Mouse (Mus musculus): ENCODE results near the gene Npcd. TPM values are rescaled to one million over a fixed set of nuclear protein-coding genes. Genes with fewer than 3 reads are reported as not detected.
"Not testable (repeated sequence)": the region's sequence is repeated elsewhere in the genome, so short reads cannot be mapped to it uniquely, and the experiment has no call there.

Gene Npcd
- total RNA-seq, 1 experiment from 2014 or later, result not detected

DNA sequence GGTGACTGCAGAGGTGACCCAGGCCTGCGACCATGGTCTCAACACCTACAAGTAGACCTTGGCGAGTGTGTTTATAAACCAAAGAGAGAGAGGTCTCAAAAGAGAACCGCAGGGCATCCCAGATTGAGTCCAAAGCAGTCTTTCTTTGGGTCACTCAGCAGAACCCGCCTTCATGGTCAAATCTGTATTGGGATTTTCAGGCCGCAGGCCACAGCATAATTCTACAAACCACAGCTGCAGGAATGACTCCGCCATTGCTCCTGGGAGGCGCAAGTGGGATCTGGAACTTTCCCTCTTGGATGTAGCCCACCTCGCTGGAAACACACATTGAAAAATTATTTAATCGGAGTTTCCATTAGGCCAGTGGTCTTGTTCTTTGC is 834 bp upstream of the Npcd start:
- no peak for ATAC-seq (replicated peaks in 1 of 2; ENCODE audit: insufficient read depth in 1 of 2, low FRiP score in 2 of 2, low TSS enrichment in 1 of 2, low read depth in 1 of 2, poor library complexity in 2 of 2, severe bottlenecking in 2 of 2)

DNA sequence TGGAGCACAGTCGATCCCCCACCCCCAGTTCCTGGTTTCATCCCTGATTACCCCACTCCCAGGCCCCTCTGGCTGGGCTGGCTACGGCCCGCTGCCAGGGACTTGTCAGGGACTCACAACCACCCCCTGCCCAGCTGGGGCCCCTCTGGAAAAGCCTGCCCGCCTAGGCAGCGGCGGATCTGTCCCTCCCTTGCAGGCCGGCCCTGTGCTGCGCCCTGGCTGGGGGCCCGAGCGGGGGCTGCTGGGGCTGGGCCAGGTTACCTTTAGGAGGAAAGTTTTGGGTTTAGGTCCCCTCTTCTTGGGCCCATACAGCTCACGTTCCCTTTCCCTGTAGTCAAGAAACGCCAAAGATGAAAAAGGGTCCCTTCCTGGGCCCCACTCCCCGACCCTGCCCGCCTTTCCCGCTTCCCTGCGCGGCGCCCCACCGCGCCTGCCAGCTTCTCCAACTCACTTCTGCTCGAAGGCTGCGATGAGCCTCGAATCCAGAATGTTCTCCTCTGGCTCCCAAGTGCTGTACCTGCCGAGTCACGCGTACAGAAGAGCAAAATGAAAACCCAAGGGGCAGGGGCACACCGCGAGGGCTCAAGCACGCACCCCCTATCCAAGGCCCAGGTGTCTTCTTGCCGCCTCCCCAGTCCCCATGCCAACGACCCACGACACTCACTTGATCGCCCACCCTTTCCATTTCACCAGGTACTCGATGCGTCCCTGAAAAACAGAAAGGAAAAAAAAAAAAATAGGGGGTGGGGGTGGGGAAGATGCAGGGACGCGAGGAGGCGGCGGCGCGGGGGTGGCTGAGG is 586 bp downstream of the Npcd start:
- no peak for ATAC-seq (replicated peaks in 1 of 2; ENCODE audit: insufficient read depth in 1 of 2, low FRiP score in 2 of 2, low TSS enrichment in 1 of 2, low read depth in 1 of 2, poor library complexity in 2 of 2, severe bottlenecking in 2 of 2)

DNA sequence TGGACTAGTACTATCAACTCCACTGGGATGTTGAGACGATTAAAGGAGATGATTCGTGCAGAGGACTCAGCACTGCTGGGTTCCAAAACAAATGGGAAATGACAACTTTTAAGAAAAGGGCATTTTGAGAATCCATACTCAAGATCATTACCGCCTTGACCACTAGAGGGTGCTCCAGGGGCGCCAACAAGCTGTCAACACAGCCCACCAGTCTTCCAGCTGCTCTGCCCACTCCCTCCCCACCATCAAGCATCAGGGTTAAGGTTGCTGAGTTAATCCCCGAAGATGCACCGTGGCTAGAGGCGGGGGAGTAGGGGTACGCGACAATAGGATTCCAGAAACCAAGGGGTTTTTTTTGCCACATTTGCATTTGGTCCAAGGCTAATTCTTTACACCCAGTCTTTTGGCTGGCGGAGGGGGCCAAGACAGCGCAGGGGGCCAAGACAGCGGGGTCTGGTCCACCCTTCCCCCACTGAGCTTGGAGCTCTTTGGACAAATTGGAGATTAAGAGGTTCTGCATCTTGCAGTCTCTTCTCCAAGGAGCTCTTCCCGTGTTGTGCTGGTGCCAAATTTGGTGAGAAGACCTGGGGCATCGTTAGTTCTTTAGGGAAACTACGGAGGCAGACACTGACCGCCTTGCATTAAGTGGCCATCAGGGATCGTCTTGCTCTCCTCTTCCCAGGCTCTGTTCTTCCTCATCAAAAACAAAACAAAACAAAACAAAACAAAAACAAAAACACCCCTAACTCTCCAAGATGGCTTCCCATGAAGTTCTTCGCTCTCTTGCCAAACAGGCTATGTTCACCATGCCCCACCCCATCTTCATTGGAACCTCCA is 1.8 kb downstream of the Npcd start:
- ATAC-seq (replicated peaks in 1 of 2; ENCODE audit: insufficient read depth in 1 of 2, low FRiP score in 2 of 2, low TSS enrichment in 1 of 2, low read depth in 1 of 2, poor library complexity in 2 of 2, severe bottlenecking in 2 of 2), result peak; percentile 47 to 50; a peak in 2 of 4 replicates

DNA sequence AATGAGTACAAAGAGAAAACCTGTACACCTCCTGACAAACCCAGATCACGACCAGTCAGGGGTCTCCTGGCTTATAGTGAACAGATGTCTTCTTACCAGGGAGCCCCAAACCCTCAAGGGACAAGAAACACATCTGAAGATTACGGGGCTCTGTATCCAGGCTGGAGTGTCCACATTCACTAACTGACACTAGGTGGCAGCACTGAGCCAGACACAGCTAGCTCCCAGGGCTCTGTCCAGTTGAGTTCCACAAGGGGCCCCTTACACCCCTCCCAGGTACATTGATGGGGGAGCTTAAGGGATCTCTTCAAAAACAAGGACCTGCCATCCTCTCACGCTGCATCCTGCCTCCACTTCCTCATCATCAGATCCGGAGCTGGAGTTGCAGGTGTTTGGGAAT is 3.6 kb downstream of the Npcd start:
- ATAC-seq (replicated peaks in 1 of 2; ENCODE audit: insufficient read depth in 1 of 2, low FRiP score in 2 of 2, low TSS enrichment in 1 of 2, low read depth in 1 of 2, poor library complexity in 2 of 2, severe bottlenecking in 2 of 2), result 0 out of 4 replicates have a peak, but pooled peaks of 1 of the 2 experiments have one; percentile 42

DNA sequence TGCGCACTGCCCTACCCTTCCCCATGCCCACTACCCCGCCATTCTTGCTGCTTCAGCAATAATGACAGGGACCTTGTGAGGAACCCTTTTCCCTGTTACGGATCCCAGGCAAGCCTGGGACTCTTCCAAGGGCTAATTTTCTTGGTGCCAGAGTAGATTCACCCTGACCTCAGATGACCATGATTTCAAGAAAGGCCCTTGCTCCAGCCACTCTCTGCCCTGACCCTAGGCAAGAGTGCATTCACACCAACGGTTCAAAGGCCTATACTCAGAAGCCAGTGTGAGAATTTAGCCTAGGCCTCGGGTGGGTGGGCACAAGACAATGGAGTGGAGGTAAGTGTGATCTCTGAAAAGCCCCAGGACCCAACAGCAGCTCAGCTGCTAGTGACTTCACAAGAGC is 4.6 kb downstream of the Npcd start:
- ATAC-seq (replicated peaks in 1 of 2; ENCODE audit: insufficient read depth in 1 of 2, low FRiP score in 2 of 2, low TSS enrichment in 1 of 2, low read depth in 1 of 2, poor library complexity in 2 of 2, severe bottlenecking in 2 of 2), result no peak

DNA sequence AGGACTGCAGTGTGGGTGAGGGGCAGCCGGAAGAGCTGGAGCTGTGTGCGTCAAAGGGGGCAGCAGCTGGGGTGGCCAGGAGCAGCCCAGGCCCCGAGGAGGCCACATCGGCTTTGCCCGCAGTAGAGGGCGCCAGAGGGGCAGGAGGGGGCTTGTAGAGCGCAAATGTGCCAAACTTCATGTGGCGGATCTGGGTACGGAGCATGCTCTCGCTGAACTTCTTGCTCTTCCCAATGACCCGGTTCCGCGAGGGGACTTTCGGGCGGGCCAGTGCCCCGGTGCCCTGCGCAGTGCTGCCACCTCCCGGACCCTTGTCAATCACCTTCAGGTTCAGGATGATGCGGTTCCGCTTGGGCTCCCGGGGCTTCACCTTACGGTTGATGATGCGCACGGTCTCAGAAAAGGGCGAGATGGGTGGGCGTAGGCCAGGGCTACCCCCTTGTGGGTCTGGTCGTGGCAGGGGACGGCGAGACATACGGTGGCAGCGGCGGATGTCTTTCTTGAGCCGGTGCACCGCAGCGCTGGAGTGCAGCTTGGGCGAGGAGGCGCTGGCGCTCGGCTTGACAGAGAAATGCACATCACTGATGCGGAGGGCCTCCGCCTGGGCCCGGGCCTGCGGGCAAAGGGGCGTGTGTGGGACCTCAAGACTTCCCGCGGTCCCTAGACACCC is 5.5 kb downstream of the Npcd start:
- no peak for ATAC-seq (replicated peaks in 1 of 2; ENCODE audit: insufficient read depth in 1 of 2, low FRiP score in 2 of 2, low TSS enrichment in 1 of 2, low read depth in 1 of 2, poor library complexity in 2 of 2, severe bottlenecking in 2 of 2)

DNA sequence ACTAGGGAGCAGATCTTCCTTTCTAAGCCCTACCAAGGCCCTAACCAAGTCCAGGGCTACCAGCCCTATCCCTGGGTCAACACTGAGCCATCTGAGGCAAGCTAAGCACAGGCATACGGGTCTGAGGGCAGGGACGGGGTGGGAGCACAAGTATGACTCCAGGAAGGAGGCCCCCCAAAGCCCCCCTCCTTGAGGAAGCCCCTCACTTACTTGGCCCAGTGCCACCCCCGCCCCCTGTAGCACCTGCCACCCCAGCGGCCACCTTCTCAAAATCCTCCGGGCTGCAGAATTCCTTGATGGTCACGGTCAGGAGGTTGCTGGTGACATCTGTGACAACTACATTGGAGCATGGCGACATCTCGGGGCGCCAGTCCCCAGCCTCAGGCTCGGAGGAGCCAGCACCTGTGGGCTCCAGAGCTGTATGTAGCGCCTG is 6.2 kb downstream of the Npcd start:
- no peak for ATAC-seq (replicated peaks in 1 of 2; ENCODE audit: insufficient read depth in 1 of 2, low FRiP score in 2 of 2, low TSS enrichment in 1 of 2, low read depth in 1 of 2, poor library complexity in 2 of 2, severe bottlenecking in 2 of 2)

DNA sequence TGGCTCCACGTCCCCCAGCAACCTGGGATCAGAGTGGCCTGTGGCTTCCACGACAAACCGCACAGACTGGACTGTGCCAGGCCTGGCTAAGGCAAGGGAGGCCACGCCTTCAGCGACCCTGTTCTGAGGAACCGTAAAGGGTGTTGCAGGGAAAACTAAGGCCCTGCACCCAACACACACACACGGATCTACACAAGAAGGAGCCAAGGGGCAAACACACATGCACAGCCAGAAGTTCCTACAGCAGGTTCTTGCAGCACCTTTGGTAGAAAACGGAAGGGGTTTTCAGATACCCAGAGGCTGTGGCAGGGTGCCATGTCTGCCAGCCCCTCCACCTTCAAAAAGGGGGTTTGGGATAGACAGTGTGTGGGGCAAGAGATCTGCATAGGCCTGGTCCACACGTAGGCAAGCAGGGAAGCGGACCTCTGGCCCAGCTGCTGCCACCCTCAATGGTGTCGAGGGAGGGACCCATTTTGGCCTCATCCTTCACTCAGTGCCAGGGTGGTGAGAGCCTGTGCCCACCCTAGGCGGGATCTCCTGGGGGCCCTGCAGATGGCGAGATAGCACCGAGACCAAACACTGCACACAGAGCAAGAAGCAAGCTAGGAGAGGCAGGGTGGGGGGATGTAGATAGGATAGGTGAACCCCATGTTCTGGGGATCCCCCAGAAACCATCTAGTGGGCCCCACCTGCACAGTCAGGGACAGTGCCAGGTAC is 6.8 kb downstream of the Npcd start:
- ATAC-seq (replicated peaks in 1 of 2; ENCODE audit: insufficient read depth in 1 of 2, low FRiP score in 2 of 2, low TSS enrichment in 1 of 2, low read depth in 1 of 2, poor library complexity in 2 of 2, severe bottlenecking in 2 of 2), result no peak

DNA sequence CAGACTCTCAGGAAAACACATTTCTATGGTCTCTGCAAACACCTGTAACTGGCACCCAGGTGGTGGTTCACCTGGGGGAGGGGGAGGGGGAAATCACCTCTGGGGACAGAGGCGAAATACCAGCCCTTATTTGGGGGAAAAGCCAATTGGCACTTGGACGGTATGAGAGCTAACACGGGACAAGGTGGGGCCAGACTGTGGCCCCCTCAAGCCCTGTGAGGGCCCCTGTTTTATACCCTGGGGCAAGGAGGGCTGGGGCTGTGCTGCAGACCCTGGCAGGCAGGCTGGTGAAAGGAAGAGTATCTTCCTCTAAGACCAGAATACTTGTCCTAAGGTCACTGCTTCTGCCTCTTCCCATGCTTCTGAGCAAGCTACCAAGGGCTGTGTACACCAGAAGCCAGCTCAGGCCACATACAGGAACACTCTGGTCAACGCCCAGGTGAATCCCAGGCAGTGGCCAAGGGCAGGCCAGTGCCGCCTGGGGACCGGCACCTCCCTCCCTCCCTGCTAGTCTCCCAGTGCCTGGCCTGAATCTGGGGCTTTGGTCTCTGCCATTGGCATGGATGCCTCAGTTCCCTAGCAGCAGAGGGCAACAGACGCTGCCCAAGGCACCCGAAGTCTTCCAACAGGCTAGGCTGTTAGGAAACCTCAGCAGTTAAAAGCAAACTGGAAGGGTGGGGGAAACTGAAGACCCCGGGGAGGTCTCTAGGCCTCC is 7.7 kb downstream of the Npcd start:
- no peak for ATAC-seq (replicated peaks in 1 of 2; ENCODE audit: insufficient read depth in 1 of 2, low FRiP score in 2 of 2, low TSS enrichment in 1 of 2, low read depth in 1 of 2, poor library complexity in 2 of 2, severe bottlenecking in 2 of 2)

DNA sequence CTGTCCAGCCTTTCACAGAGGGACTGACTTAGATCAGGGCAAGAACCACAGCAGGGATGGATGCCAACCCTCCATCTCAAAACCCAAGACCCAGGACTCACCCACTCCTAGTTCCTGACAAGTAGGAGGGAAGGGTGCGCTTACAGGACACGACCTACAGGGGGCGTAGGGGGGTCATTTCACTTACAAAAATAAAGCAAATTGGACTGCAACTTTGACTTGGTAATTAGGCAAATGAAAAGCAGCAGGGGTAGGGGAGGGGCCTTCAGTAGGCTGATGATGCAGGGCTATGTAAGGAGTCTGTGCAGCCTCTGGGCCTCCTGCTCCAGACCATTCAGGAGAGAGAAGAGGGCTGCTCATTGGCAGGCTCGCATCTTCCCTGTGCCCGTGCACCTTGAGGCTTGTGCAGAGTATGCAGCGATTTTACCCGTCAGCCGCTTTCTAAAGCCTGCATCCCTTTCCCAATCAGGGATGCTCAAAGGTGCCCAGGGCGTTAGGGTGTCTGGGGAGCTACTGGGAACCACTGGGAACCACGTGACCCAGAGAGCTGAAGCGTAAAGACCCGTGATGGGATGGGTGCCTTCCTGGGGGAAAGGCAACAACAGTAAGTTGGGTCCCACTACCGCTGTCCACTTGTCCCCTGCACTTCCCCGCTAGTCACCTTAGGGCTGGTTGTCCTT is 8.8 kb downstream of the Npcd start:
- no peak for ATAC-seq (replicated peaks in 1 of 2; ENCODE audit: insufficient read depth in 1 of 2, low FRiP score in 2 of 2, low TSS enrichment in 1 of 2, low read depth in 1 of 2, poor library complexity in 2 of 2, severe bottlenecking in 2 of 2)

DNA sequence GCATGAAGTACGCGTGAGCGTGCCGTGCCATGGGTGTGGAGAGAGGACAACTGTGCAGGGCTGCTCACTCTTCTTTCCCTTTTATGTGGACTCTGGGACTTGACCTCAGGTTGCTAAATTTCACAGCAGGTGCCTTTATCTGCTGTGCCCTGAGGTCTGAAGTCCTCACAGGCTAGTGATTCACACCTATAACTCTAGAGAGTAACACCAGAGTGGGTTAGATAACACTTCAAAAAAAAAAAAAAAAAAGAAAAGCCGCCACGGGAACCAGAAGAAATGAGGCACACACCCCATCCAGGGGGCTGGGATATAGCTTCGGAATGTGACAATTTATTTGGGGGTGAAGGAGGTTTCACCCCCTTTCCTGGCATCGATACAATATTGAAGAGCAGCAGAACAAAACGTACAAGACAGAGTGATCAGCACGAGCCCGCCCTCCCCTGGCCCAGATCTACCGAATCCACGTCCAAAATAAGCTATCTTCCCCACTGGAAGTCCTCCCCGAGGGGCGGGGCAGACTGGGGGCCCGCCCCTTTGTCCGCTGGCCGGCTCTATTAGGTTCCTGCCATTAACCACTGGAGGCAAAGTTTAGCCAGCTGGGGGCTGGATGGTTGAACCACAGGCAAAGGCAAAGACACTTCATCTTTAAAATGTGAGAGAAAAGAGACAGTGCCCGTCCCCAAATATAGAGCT is 10.3 kb downstream of the Npcd start:
- no peak for ATAC-seq (replicated peaks in 1 of 2; ENCODE audit: insufficient read depth in 1 of 2, low FRiP score in 2 of 2, low TSS enrichment in 1 of 2, low read depth in 1 of 2, poor library complexity in 2 of 2, severe bottlenecking in 2 of 2)

DNA sequence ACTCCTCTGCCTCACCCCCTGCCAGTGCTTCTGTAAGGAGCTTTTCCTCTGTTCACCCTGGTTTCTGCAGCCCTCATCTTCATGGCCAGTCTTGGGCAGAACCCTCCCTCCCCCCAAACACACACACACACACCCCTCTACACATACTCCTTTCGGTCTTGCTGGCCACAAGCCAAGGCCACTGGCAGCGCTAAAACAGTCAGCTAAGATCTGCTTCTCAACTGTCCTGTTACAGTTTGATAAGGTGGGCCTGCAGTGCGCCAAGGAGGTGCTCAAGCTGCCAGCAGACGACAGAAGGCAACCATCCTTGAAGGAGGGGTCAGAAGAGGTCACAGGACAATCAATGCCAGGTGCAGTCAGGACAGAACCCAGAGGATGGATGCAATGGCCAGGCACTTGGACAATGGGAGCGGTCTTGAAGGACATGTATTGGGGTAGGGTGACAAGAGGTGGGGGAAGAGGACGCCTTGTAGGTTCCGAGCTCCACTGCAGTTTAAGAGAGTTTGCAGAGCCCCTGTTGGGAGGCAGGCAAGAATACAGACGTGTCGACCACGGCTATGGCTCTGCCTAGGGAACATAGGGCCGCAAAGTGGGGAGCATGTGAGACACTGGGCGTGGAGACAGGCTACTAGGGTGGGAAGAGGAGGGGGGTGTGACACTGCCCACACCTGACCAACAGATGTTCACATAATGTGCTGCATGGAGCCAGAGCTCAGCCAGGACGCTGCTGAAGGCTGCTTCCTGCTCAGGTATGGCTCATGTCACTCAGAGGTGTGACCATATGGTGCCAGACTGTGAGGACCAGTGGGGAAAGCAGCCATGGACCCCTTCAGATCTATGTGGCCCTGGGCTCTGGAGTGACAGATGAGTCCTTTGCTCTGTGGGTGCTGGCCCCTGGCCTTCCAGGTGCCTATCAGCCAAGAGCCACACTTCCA is 11.5 kb downstream of the Npcd start:
- ATAC-seq (replicated peaks in 1 of 2; ENCODE audit: insufficient read depth in 1 of 2, low FRiP score in 2 of 2, low TSS enrichment in 1 of 2, low read depth in 1 of 2, poor library complexity in 2 of 2, severe bottlenecking in 2 of 2), result 0 out of 4 replicates have a peak, but pooled peaks of 1 of the 2 experiments have one; percentile 14

DNA sequence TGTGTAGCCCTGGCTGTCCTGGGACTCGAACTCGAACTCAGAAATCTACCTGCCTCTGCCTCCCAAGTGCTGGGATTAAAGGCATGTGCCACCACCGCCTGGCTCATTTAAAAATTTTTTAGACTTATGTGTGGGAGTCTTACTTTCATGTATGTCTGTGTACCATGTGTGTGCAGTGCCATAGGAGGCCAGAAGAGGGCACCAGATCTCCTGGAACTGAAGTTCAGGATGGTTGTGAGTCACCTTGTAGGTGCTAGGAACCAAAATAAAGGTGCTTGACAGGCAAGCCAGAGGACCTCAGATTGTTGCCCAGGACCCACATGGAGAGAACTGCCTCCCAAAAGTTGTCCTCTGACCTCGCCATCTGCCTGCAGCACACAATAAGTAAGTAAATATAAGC is 15.7 kb downstream of the Npcd start:
- no peak for ATAC-seq (replicated peaks in 1 of 2; ENCODE audit: insufficient read depth in 1 of 2, low FRiP score in 2 of 2, low TSS enrichment in 1 of 2, low read depth in 1 of 2, poor library complexity in 2 of 2, severe bottlenecking in 2 of 2)

DNA sequence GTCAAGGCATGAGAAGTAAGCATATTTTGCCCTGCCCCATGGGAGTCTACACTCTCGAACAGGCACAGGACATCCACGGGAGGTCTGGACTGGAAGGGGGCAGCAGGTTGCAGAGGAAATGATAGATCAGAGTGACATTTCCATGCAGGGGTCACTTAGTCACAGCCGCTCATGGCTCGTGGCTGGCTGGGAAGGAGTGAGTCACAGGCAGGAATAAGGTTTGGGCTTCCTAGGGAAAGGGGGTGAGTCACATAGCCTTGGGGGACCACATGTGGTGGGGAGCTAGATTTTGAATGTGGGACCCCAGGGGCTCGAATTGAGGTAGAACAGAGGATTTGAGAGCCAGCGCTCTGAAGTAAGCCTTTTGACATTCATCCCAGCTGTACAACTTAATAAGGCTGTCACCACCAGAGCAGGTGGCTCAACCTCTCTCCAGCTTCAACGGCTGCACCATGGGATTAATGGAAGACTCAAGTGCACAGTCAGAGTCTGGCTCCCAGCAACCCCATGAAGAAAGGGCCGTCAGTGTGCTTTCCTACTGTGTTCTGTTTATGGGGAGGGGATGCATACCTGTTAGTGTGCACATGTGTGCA is 20.3 kb downstream of the Npcd start:
- ATAC-seq (replicated peaks in 1 of 2; ENCODE audit: insufficient read depth in 1 of 2, low FRiP score in 2 of 2, low TSS enrichment in 1 of 2, low read depth in 1 of 2, poor library complexity in 2 of 2, severe bottlenecking in 2 of 2), result no peak

DNA sequence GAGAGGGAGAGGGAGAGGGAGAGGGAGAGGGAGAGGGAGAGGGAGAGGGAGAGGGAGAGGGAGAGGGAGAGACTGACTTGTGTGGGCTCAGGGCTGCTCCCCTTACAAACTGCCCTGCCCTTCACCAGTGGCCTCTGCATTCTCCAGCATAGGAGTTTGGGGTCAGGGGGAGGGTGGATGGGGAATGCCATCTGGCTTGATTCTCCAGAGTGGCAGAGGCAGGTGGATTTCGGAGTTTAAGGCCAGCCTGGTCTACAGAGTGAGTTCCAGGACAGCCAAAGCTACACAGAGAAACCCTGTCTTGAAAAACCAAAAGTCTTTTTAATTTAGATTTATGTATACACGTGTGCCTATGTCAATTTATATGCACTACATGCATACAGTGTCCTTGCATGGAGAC is 21.2 kb downstream of the Npcd start:
- not testable (repeated sequence) for ATAC-seq (replicated peaks in 1 of 2; ENCODE audit: insufficient read depth in 1 of 2, low FRiP score in 2 of 2, low TSS enrichment in 1 of 2, low read depth in 1 of 2, poor library complexity in 2 of 2, severe bottlenecking in 2 of 2)

All from hematopoietic stem cell, adult 5-6 weeks (primary cell).